Mouse (Mus musculus): ENCODE data around the gene Txndc5.
A peak's percentile ranks its signal among the peaks of the same experiment; 100 is the strongest.

Txndc5 gene

DNA sequence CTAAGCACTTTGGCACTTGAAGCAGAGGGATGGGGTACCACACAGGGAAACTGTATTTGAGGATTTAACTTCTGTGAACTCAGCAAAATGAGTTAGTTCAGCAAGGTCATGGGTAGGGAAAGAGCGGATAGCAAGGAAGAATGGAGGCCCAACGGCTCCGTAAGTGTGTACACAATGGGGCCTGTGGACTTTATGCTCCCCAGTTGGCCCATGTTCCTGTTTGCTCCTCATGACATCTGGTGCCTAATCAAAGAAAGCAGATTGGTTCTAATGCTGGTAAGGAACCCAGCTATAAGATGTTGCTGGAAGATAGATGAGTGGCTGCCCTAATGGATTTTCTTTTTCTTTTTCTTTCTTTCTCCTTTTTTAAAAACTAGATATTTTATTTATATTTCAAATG lies 3.4 kb downstream of the Txndc5 start:
- no peak for DNase-seq

DNA sequence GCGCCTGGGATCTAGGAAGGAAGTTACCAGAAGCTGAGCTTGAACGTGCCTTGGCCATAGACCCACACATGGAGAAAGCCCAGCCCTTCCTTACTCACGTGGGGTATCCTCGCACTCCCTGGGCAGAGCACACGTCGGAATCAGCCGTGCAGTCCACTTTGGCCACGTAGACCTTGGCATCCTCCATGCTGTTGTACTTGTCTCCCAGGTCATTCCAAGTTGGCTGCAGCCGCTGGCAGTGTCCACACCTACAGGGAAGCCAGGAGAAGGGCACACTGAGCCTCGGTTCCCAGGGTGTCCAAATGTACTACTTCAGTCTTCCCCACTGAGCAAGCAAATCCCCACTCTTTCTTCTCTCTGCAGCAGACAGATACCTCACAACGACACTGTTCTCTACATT lies 5.4 kb downstream of the Txndc5 start:
- no peak for DNase-seq

DNA sequence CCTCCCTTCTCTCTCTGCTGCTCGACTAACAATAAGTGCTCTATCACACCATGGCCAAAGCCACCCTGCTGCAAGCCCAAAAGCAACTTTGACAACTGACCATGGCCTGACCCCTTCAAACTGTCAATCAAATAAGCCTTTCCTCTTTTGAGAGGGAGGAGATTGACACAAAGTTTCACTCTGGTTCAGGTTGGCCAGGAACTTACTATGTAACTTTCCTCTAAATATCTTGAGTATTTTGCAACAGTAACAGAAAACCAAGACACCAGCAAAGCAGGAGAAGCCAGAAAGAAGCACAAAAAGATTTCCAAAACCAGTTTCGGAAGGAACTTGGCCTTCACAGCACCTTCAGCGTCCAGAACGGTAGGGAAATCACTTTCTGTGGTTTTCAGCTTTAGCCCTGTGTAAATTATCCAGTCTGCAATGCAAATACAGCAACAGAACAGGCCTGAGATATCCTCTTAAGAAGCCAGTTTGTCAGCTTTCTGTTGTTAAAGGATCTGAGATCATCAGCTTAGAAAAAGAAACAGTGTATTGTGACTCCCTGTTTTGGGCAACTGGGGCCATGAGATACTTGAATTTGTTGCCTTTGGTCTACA lies 6.5 kb downstream of the Txndc5 start:
- DNase-seq: no peak

DNA sequence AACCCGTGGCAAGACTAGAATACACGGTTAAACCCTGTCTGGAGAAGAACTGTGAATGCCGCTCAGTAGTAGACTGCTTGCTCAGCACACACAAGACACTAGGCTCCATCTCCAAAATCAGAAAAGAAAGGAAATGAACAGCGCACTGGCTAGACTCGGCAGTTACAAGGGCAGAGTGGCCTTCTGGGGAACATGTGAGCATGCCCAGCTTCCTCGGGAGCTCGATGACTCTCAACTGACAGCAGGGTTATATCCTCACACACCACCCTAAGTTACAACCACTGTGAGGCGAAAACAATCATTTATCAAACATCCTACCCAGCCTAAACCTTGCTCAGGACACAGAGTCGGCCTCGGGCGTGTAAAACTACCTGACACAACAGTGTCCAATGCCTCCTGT lies 8.3 kb downstream of the Txndc5 start:
- no peak for DNase-seq

DNA sequence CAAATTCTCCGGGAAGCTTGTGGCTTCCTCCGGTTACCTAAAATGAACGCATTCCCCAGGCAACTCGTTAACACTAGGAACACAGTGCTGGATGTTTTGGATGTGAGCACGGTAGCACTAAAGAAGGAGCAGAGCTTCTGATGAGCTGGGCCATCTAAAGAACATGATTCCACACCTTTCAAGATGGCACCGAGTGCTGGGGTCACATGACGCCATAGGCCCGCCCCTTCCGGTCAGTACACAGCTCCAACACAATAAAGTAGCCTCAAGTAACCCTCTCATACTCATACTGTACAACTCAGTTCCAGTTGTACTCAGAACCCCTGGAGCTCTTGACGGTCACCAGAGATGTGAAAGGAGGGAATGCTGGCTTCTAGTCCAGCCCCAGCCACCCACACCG lies 12.0 kb downstream of the Txndc5 start:
- DNase-seq: no peak

DNA sequence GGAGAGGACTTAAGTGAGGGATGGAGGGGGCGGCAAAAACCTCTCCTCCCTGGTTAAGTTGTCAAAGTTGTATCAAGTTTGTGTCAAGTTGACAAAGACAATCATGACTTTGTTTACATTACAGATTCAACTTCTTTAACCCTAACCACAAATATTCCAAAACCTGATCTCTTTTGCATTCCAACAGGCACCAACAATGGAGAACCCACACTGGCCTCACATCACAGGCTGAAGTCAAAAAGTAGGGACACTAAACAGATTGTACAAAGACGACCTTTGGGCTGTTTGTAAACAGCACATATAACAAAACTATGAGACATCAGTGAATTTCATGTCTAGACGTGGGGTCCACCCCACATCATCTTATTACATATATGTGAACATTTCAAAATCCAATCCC lies 12.8 kb downstream of the Txndc5 start:
- no peak for DNase-seq

DNA sequence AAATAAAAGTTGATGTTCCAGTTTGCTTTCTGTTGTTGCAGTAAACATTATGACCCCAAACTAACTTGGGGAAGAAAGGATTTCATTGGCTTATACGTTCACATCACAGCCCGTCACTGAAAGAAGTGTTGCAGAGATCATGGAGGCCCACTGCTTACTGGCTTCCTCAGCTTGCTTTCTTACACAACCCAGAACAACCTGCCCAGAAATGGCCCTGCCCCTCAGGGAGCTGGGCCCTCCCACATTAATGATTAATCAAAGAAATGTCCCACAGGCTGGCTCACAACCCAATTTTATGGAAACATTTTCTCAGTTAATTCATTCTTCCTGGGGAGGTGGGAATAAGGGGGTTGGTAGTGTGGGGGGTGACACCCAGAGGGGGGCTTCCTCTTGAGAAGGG lies 13.2 kb downstream of the Txndc5 start:
- no peak for DNase-seq

DNA sequence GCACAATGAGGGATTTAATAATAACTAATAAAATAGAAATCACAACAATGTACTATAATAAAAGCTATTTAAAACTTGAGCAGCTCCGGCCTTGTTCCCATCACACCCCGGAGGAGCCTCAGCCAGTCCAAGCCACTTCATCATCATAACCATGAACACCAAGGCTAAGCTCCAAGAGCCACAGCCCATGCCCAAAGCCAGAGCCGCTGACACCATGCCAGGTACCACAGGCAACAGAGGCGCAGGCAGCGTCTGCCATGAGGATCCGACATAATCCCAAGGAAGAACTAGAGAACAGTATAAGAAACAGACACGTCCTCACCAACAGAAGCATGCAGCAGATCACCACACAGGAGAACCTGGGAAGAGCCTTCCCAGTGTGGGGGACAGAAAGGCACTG lies 14.7 kb downstream of the Txndc5 start:
- no peak for DNase-seq

DNA sequence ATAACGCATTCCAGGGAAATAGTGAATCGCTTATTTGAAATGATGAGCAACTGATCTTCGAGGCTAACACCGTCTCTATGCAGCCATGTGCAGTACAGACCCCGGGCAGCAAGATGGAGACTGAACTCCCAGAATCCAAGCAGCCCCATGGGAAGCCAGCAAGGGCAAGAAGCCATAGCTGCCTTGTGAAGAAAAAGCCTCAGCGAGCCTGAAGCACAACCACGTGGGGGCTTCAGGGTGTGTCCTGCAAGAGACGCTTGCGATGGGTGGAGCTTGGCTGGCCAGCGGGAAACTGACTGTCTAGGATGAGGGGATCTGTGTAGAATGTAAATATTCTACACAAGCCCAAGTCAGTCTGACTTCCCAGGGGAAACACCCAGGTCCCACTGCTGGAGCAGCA lies 16.6 kb downstream of the Txndc5 start:
- DNase-seq: no peak

DNA sequence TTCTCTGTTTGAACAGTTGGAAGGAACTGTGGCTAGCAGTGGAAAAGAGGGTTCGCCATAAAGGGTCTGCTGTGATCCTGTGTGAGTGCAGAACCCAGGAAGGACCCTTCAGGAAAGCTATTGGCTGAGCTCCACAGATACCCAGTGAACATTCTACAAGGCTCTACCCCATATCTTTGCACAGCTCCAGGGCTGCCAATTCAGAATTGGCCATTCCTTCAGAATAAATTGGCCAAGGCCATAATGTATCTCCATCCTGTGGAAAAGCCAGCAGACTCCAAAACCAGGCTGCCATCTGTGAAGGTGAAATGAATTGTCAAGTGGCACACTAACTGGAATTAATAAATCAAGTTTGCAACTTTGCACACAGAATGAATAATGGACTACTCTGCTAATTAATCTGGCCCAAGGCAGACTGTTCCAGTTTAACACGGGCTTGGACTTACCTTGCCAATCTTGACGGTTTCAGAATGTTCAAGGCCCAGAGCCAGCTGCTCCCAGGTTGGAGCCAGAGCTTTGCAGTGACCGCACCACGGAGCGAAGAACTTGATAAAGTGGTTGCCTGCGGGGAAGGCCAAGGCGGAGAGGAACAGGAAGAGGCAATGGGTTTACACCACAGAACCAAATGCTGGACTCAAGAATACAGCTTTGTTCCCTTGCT lies 18.8 kb downstream of the Txndc5 start:
- DNase-seq: no peak

DNA sequence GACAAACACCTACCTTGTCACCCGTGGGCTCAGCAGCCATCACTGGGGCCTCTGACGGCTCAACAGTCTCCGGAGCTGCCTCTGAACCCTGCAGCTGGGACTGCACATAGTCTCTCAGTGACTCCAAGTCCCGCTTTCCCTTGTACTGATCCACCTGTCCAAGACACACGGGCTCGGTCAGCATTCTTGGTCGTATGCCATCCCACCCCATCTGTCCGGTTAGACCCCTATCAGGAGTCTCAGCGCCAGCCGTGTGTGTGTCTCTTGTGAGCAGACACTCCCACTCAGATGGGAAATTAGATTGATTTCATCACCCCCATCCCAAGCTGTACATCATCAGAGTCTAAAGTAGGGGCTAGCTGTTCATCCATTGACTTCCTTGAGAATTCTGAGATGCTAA lies 21.7 kb downstream of the Txndc5 start:
- no peak for DNase-seq

DNA sequence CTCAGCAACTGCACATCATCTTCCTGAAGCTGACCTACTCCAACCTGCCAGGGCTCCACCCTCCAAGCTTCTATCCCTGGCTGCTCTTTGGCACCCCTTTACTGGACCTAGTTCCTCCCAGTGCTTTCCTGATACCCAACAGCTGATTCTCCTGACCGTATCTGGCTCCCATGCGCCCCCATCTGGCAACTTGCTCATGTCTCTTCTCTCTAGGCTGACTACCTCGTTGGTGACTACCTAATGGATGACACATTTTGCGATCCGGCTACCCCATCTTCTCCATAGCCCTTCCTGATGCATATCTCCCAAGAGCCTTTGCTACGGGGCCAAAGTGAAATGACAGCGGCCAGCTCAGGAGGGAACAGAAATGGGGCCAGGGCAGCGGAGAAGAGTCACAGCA lies 22.3 kb downstream of the Txndc5 start:
- DNase-seq: peak; percentile 19

DNA sequence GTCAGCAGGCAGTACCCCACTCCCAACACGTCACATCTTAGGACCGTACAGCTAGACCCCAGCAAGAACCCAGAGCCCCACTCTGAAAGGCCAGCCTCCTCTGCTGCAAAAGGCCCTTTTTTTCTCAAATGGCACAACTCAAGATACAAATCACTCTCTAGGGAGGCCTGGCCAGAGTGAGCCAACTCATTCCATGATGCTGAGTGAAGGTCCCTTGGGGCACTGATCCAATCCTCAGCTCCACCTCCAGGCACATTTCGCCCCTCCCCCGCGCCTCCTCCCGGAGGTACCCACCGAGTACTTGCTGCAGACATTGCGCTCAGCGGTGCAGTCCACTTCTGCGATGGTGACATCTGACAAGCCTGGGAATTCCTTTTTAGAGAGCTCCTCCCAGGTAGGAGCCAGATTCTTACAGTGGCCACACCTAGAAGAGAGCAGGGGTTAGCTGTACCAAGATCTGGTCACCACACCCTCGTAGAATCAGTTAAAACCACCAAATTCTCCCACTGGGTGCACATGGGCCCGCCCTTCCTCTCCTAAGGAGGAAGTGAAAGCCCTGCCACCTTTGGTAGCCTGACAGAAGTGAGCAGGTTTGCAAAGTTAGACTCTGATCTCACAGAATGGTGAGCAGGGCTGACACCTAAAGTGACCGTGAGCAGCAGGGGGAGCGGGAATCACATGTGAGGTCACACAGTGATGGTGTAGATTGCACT lies 25.3 kb downstream of the Txndc5 start:
- DNase-seq: no peak

DNA sequence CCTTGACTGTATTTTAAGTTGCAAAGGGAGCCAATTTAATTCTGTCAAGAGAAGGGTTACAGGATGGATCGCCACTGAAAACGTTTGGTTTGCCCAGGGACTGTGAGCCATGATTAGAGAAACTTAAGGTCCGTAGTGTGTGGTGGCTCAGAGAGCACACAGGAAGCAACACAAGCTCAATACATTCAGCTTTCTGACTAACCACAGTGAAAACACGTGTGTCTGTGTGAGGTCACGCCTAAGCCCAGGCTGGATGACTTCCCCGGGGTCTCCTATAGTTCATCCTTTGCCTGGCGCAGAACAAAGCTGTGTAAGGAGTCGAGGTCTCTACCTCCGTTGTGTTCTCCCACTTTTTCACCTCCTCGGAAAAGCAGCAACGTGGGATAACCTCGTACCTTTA lies 27.3 kb downstream of the Txndc5 start:
- no peak for DNase-seq

DNA sequence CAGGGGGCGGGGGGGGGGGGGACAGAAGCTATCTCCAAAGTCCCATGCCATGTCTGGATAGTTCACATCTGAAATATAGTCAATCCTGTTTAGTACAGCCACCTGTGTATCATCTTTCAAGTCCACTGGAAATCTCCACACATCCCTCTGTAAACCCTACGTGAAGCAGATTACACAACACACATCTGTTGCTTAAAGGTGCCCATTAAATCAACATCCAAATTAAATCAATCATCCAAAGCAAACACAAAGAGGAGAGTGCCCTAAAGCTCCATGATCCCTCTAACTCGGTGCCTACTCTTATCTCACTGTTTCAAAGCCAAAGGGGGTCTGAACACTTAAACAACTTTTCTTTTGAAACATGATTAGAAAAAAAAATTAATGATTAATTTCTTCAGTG lies 31.9 kb downstream of the Txndc5 start:
- no peak for DNase-seq

DNA sequence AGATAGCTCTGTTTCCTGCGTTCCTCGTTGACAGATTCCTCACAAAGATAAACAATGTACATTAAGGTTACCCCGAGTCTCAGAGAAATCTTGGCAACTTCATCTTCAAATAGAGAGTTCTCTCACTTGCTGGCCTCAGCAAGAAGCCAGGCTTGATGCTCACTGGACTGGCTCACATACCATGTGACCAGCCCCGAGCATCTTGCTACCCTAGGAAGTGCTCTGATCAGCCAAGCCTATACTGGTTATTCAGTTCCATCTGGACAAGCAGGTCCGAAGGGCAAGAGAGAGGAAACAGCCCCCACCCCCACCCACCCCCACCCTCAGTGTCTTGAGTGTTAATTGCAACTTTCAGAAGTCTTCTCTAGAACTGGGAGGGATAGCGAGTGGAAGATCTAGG lies 41.9 kb downstream of the Txndc5 start:
- DNase-seq: no peak

DNA sequence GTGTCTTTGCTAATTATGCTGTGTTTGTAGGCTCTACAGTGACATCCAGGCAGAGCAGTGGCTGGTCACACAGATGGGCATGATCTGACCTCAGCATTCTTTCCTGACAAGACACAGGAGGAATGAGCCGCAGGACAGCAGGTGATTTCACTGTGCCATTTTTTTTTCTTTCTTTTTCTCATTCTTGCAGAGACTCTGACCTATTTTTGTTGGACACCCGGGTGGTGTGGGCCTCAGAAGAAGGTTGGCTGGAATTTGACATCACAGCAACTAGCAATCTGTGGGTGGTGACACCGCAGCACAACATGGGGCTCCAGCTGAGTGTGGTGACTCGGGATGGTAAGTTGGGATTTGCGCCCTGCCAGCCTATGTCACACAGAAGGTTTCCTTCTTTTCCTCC lies 43.9 kb downstream of the Txndc5 start:
- peak; percentile 10 for DNase-seq

DNA sequence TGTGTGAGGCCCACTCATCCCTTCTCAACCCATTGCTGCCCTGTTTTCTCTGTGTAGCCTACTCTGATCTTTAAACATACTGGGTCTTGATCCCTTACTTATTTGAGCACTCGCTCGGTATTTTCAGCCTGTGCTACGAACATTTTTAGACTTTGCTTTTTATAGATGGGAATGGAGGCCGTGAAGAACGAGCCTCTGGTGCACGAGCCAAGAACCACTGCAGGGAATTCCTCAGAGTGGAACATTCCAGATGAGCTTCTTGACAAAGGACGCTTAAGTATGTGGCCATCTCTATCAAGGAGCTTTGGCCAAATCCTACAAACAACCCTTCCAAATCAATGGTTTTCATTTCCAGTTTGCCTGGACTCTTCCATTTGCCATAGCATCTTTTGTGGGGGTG lies 47.6 kb downstream of the Txndc5 start:
- DNase-seq: no peak

DNA sequence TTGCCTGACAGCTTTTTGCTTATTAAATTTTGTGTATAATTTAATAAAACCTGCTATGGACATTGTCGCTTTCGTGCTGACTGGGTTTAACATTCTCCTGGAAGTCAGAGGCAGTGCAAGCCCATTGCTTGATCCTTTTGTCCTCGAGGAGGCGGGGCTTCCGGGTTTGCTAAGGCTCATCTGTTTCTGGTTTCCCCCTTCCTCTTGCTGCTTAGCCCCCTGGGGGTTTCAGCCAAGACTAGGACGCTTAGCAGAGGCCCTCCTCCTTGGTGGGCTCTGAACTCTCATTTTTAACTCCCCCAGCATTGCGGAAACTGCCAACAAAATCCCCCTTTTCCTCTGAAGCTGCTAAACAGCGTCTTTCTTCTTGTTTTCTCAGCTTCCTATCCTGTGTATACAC lies 51.7 kb downstream of the Txndc5 start:
- DNase-seq: peak; percentile 33

DNA sequence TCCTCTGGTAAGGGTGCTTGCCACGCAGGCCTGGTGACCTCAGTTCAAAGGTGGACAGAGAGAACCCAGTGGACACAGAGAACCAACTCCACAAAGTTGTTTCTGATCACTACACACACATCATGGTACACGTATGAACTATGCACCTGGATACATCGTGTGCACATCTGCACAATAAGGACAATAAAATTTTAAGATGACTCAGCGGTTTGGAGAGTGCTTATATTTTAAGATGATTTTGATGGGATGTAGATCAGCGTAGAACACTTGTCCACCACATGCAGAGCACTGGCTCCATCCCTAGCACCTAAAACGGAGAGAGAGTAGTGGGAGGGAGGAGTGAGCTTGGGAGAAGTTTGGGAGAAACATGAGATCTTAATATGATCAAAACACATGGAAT lies 55.1 kb downstream of the Txndc5 start:
- DNase-seq: no peak

DNA sequence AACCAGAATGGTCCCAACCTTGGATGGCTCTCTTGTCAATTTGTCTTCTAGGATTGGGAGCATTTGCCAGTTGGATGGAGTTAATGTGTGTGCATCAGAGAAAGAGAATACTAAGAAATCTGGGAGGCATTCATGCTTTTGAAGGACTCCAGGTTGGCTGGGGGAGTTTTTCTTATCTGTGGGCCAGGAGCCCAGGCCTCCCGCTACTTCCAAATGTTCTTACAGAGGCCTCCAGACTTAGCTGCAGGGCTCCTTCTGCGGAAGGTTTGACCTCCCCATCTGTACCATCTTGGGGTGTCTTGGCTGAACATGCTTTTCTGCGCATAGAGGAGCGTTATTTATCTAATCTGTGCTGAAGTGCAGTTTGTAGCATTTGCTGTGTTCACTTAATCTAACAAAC lies 56.0 kb downstream of the Txndc5 start:
- no peak for DNase-seq

DNA sequence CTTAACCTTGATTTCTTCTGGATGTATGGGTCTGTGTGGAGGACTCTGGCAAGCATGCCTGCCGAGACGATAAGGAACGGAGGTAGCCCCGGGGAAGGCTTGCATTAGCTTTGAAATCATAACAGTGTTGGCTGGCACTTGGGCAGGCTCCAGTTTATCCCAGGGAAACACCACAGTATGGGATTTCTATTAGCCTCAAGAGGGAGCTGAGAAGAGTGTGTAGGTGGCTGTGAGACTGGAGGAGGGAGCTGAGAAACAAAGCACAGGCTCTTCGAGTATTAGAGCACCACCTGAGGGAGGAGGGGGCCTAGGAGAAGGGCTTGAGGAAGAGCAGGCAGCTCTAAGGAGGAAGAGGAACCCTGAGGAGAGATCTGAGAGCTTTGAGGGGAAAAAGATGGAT lies 57.7 kb downstream of the Txndc5 start:
- no peak for DNase-seq

DNA sequence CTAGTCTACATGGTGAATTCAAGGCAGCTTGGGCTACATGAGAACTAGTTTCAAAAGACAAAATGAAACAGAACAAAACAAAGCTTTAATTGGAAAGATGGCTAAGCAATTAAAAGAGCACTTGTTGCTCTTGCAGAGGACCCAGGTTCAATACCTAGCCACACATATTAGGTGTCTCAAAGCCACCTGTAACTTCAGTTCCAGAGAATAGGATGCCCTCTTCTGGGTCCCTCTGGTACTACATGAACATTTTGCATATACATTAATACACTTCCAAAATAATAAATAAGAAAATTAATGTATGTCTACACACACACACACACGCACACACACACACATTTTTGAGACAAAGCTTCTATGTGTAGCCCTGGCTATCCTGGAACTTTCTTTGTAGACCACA lies 65.2 kb downstream of the Txndc5 start:
- DNase-seq: no peak

DNA sequence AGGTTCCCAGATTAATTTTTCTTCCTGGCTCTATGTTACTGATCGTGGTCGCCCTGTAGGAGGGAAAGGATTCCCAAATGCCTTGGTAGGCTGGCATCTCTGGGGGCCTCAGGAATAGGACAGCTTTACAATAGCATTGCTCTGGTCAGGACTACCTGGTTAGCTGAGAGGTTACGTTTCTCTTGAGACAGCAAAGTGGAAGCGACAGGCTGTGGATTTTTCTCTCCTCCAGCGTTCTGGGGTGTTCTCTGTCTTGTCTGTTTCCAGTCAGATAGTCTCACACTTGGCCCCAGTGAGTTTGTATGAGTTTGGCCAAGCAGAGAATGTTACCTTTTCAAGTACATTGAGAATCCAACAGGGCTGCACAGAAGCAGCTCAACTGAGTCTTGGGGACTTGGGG lies 77.2 kb downstream of the Txndc5 start:
- no peak for DNase-seq

All from retina, postnatal 1 day (tissue).